Mouse (Mus musculus): ENCODE measurements at regions not wholly inside any gene's neighbourhood (a gene's known extent, or its start where the extent isn't known, plus 50 kb on each side); places are given as distances from the start of the nearest gene placed in this dataset.

GRCm38 (mm10) chr2:169445371-169445770 lies 142.2 kb downstream of the Gm11011 start:
- no peak overlapping the region for H3K4me3 ChIP-seq (ENCODE audit: low read depth, low read length)
- DNase-seq (ENCODE audit: low spot score) (no peak), ATAC-seq (replicated peaks; ENCODE audit: insufficient number of reproducible peaks, low FRiP score, low TSS enrichment, low read depth) (no peak)
- no peaks in the 10 kb centered on the region for H3K9me3 ChIP-seq (replicated peaks; ENCODE audit: control insufficient read depth, low read length)
- no peaks in the 10 kb centered on the region for H3K36me3 ChIP-seq (replicated peaks; ENCODE audit: control insufficient read depth, insufficient read depth, low read depth, low read length)
- H3K9ac ChIP-seq (replicated peaks; ENCODE audit: low read length) = no peak overlapping the region
- no peaks in the 10 kb centered on the region for H3K4me1 ChIP-seq (ENCODE audit: control insufficient read depth, insufficient read depth, low read length)
- no peak overlapping the region for H3K4me2 ChIP-seq (ENCODE audit: low read depth, low read length)
- no peaks in the 10 kb centered on the region for H3K27me3 ChIP-seq (ENCODE audit: control insufficient read depth, insufficient read depth, low read length)
- 83% methylated on average over 12 of the region's 12 CpGs for WGBS
- no peak overlapping the region for H3K27ac ChIP-seq (replicated peaks; ENCODE audit: low read depth, low read length)

- Histone ChIP-seq H3K9ac (replicated peaks; ENCODE audit: low read length) (no peak overlapping the region), H3K36me3 (replicated peaks; ENCODE audit: control insufficient read depth, insufficient read depth, low read depth, low read length) (no peaks in the 10 kb centered on the region), H3K27me3 (ENCODE audit: control insufficient read depth, insufficient read depth, low read length) (no peaks in the 10 kb centered on the region), H3K27ac (replicated peaks; ENCODE audit: low read depth, low read length) (no peak overlapping the region), H3K4me2 (ENCODE audit: low read depth, low read length) (no peak overlapping the region), H3K4me3 (ENCODE audit: low read depth, low read length) (no peak overlapping the region), H3K4me1 (ENCODE audit: control insufficient read depth, insufficient read depth, low read length) (no peaks in the 10 kb centered on the region), H3K9me3 (replicated peaks; ENCODE audit: control insufficient read depth, low read length) (no peaks in the 10 kb centered on the region)
- WGBS = 69% methylated on average over 8 of the region's 8 CpGs
- no peak for ATAC-seq (replicated peaks; ENCODE audit: insufficient number of reproducible peaks, low FRiP score, low TSS enrichment, low read depth)
- DNase-seq (ENCODE audit: low spot score) = no peak
Observed at GRCm38 (mm10) chr2:169443271-169443670, 144.3 kb downstream of the Gm11011 start.

- 93% methylated on average over 8 of the region's 8 CpGs for WGBS
- Histone ChIP-seq H3K27ac (replicated peaks; ENCODE audit: low read depth, low read length) (no peak overlapping the region), H3K4me2 (ENCODE audit: low read depth, low read length) (no peak overlapping the region), H3K9ac (replicated peaks; ENCODE audit: low read length) (no peak overlapping the region), H3K4me1 (ENCODE audit: control insufficient read depth, insufficient read depth, low read length) (no peaks in the 10 kb centered on the region), H3K36me3 (replicated peaks; ENCODE audit: control insufficient read depth, insufficient read depth, low read depth, low read length) (no peaks in the 10 kb centered on the region), H3K9me3 (replicated peaks; ENCODE audit: control insufficient read depth, low read length) (no peaks in the 10 kb centered on the region), H3K4me3 (ENCODE audit: low read depth, low read length) (no peak overlapping the region), H3K27me3 (ENCODE audit: control insufficient read depth, insufficient read depth, low read length) (no peaks in the 10 kb centered on the region)
- no peak for ATAC-seq (replicated peaks; ENCODE audit: insufficient number of reproducible peaks, low FRiP score, low TSS enrichment, low read depth)
- DNase-seq (ENCODE audit: low spot score) = no peak
Observed at GRCm38 (mm10) chr2:169431516-169431915, 156.0 kb downstream of the Gm11011 start.

- ATAC-seq (replicated peaks; ENCODE audit: insufficient number of reproducible peaks, low FRiP score, low TSS enrichment, low read depth) (no peak), DNase-seq (ENCODE audit: low spot score) (no peak)
- Histone ChIP-seq H3K27ac (replicated peaks; ENCODE audit: low read depth, low read length) (no peak overlapping the region), H3K4me3 (ENCODE audit: low read depth, low read length) (no peak overlapping the region), H3K9me3 (replicated peaks; ENCODE audit: control insufficient read depth, low read length) (no peaks in the 10 kb centered on the region), H3K36me3 (replicated peaks; ENCODE audit: control insufficient read depth, insufficient read depth, low read depth, low read length) (no peaks in the 10 kb centered on the region), H3K27me3 (ENCODE audit: control insufficient read depth, insufficient read depth, low read length) (no peaks in the 10 kb centered on the region), H3K4me2 (ENCODE audit: low read depth, low read length) (no peak overlapping the region), H3K4me1 (ENCODE audit: control insufficient read depth, insufficient read depth, low read length) (no peaks in the 10 kb centered on the region), H3K9ac (replicated peaks; ENCODE audit: low read length) (no peak overlapping the region)
- 91% methylated on average over 7 of the region's 7 CpGs for WGBS
Observed at GRCm38 (mm10) chr2:169429411-169429810, 158.1 kb downstream of the Gm11011 start.

GRCm38 (mm10) chr2:169424166-169424920 lies 163.2 kb downstream of the Gm11011 start:
- no peak for ATAC-seq (replicated peaks; ENCODE audit: insufficient number of reproducible peaks, low FRiP score, low TSS enrichment, low read depth)
- no peak overlapping the region for H3K27ac ChIP-seq (replicated peaks; ENCODE audit: low read depth, low read length)
- no peak overlapping the region for H3K4me3 ChIP-seq (ENCODE audit: low read depth, low read length)
- no peaks in the 10 kb centered on the region for H3K4me1 ChIP-seq (ENCODE audit: control insufficient read depth, insufficient read depth, low read length)
- 86% methylated on average over 12 of the region's 12 CpGs for WGBS
- no peak overlapping the region for H3K4me2 ChIP-seq (ENCODE audit: low read depth, low read length)
- H3K36me3 ChIP-seq (replicated peaks; ENCODE audit: control insufficient read depth, insufficient read depth, low read depth, low read length) = no peaks in the 10 kb centered on the region
- no peak overlapping the region for H3K9ac ChIP-seq (replicated peaks; ENCODE audit: low read length)
- no peaks in the 10 kb centered on the region for H3K9me3 ChIP-seq (replicated peaks; ENCODE audit: control insufficient read depth, low read length)
- no peaks in the 10 kb centered on the region for H3K27me3 ChIP-seq (ENCODE audit: control insufficient read depth, insufficient read depth, low read length)
- DNase-seq (ENCODE audit: low spot score) = no peak

GRCm38 (mm10) chr2:169412361-169412760 lies 175.2 kb downstream of the Gm11011 start:
- ATAC-seq (replicated peaks; ENCODE audit: insufficient number of reproducible peaks, low FRiP score, low TSS enrichment, low read depth) = no peak
- H3K9ac ChIP-seq (replicated peaks; ENCODE audit: low read length) = no peak overlapping the region
- H3K9me3 ChIP-seq (replicated peaks; ENCODE audit: control insufficient read depth, low read length) = no peaks in the 10 kb centered on the region
- 71% methylated on average over 6 of the region's 6 CpGs for WGBS
- DNase-seq (ENCODE audit: low spot score) = no peak
- no peak overlapping the region for H3K4me3 ChIP-seq (ENCODE audit: low read depth, low read length)
- no peak overlapping the region for H3K4me2 ChIP-seq (ENCODE audit: low read depth, low read length)
- no peaks in the 10 kb centered on the region for H3K4me1 ChIP-seq (ENCODE audit: control insufficient read depth, insufficient read depth, low read length)
- no peaks in the 10 kb centered on the region for H3K36me3 ChIP-seq (replicated peaks; ENCODE audit: control insufficient read depth, insufficient read depth, low read depth, low read length)
- H3K27me3 ChIP-seq (ENCODE audit: control insufficient read depth, insufficient read depth, low read length) = no peaks in the 10 kb centered on the region
- H3K27ac ChIP-seq (replicated peaks; ENCODE audit: low read depth, low read length) = no peak overlapping the region

- Histone ChIP-seq H3K27me3 (ENCODE audit: control insufficient read depth, insufficient read depth, low read length) (no peaks in the 10 kb centered on the region), H3K4me1 (ENCODE audit: control insufficient read depth, insufficient read depth, low read length) (no peaks in the 10 kb centered on the region), H3K9me3 (replicated peaks; ENCODE audit: control insufficient read depth, low read length) (no peaks in the 10 kb centered on the region), H3K4me3 (ENCODE audit: low read depth, low read length) (no peak overlapping the region), H3K36me3 (replicated peaks; ENCODE audit: control insufficient read depth, insufficient read depth, low read depth, low read length) (no peaks in the 10 kb centered on the region), H3K27ac (replicated peaks; ENCODE audit: low read depth, low read length) (no peak overlapping the region), H3K4me2 (ENCODE audit: low read depth, low read length) (no peak overlapping the region), H3K9ac (replicated peaks; ENCODE audit: low read length) (no peak overlapping the region)
- ATAC-seq (replicated peaks; ENCODE audit: insufficient number of reproducible peaks, low FRiP score, low TSS enrichment, low read depth) (no peak), DNase-seq (ENCODE audit: low spot score) (no peak)
- 64% methylated on average over 3 of the region's 3 CpGs for WGBS
Observed at GRCm38 (mm10) chr2:169410080-169410479, 177.5 kb downstream of the Gm11011 start.

- Histone ChIP-seq H3K27me3 (ENCODE audit: control insufficient read depth, insufficient read depth, low read length) (no peaks in the 10 kb centered on the region), H3K9ac (replicated peaks; ENCODE audit: low read length) (no peak overlapping the region), H3K4me1 (ENCODE audit: control insufficient read depth, insufficient read depth, low read length) (no peaks in the 10 kb centered on the region), H3K9me3 (replicated peaks; ENCODE audit: control insufficient read depth, low read length) (no peaks in the 10 kb centered on the region), H3K4me2 (ENCODE audit: low read depth, low read length) (no peak overlapping the region), H3K36me3 (replicated peaks; ENCODE audit: control insufficient read depth, insufficient read depth, low read depth, low read length) (no peaks in the 10 kb centered on the region), H3K4me3 (ENCODE audit: low read depth, low read length) (no peak overlapping the region), H3K27ac (replicated peaks; ENCODE audit: low read depth, low read length) (no peak overlapping the region)
- ATAC-seq (replicated peaks; ENCODE audit: insufficient number of reproducible peaks, low FRiP score, low TSS enrichment, low read depth) (peak; percentile 88), DNase-seq (ENCODE audit: low spot score) (peak; percentile 77)
- 30% methylated on average over 6 of the region's 6 CpGs for WGBS
Observed at GRCm38 (mm10) chr2:169404908-169405690, 182.4 kb downstream of the Gm11011 start.
